Mouse (Mus musculus) E14TG2a.4 (cell line): ENCODE results near the gene U2af2.
"Not testable (repeated sequence)": the region's sequence is repeated elsewhere in the genome, so short reads cannot be mapped to it uniquely, and the experiment has no call there.

Experiments
- H3K27me3 ChIP-seq: 2 replicates; pipeline ENCODE4 v1.6.1; 2014; ENCODE audit warnings: low read length, control low read depth; ENCODE audit not compliant: insufficient read depth
- H3K36me3 ChIP-seq: 2 replicates; pipeline ENCODE4 v1.6.1; 2014; ENCODE audit warnings: low read length, control low read depth; ENCODE audit not compliant: insufficient read depth
- H3K4me1 ChIP-seq: replicated peaks from 2 replicates; pipeline ENCODE4 v1.6.1; 2014; ENCODE audit warnings: low read depth, low read length, control low read depth
- H3K4me3 ChIP-seq: replicated peaks from 2 replicates; pipeline ENCODE4 v1.5.1; 2014; ENCODE audit warnings: mild to moderate bottlenecking, low read length
- H3K9me3 ChIP-seq: 2 replicates; pipeline ENCODE4 v1.6.1; 2014; ENCODE audit warnings: low read length, control low read depth
- CTCF ChIP-seq: conservative IDR thresholded peaks from 2 replicates; pipeline ENCODE4 v1.5.1; 2014; ENCODE audit warnings: low read length
- NANOG ChIP-seq: IDR thresholded peaks from 2 replicates; pipeline ENCODE4 v1.6.1; 2014; ENCODE audit warnings: borderline replicate concordance, low read length, mixed read lengths
- POU5F1 ChIP-seq: IDR thresholded peaks from 2 replicates; pipeline ENCODE4 v1.6.1; 2014; ENCODE audit warnings: low read length, borderline replicate concordance

Gene U2af2

DNA sequence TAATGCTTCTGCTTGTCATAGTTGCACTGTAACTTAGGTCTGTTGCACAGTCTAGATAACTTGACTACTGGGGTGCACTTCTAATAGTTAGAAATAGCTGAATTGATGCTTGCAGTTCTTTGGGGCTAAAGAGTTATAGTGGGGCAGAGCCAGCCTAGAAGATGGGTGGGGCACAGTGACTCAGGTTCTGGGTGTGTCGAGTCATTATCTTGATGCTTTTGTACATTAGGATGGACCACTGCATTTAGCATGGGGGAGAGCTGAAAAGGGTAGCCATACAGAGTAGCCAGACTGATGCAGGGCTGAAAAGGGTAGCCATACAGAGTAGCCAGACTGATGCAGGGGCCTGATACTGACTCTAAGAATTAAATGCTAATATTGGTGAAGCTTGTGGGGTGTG lies 11.6 kb downstream of the U2af2 start:
- H3K4me1 ChIP-seq = peaks cover 87% of the 10 kb centered on the region
- H3K27me3 ChIP-seq = no peaks in the 10 kb centered on the region
- H3K9me3 ChIP-seq = no peaks in the 10 kb centered on the region
- peaks cover 98% of the 10 kb centered on the region for H3K36me3 ChIP-seq
- no peak overlapping the region for H3K4me3 ChIP-seq
- TF ChIP-seq NANOG (no peak), POU5F1 (no peak)

DNA sequence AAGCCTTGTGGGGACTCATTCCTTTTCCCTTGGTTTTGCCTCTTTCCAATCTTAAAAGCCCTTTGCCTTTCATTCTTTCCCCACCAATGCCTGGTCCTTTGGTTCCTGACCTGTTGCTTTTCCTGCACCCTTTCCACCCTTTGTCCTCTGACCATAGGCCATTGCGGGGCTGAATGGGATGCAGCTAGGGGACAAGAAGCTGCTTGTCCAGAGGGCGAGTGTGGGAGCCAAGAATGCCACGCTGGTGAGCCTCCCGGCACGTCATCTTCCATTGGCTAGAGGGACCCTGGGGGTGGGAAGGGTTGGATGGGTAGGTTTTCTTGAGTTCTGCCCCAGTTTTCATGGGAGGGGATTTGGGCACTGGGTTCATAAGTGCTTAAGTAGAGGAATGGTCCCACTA lies 13.0 kb downstream of the U2af2 start:
- H3K36me3 ChIP-seq = peaks cover 90% of the 10 kb centered on the region
- H3K9me3 ChIP-seq = no peaks in the 10 kb centered on the region
- TF ChIP-seq CTCF (no peak), POU5F1 (no peak), NANOG (no peak)
- peaks cover 79% of the 10 kb centered on the region for H3K4me1 ChIP-seq
- H3K27me3 ChIP-seq = no peaks in the 10 kb centered on the region
- no peak overlapping the region for H3K4me3 ChIP-seq

DNA sequence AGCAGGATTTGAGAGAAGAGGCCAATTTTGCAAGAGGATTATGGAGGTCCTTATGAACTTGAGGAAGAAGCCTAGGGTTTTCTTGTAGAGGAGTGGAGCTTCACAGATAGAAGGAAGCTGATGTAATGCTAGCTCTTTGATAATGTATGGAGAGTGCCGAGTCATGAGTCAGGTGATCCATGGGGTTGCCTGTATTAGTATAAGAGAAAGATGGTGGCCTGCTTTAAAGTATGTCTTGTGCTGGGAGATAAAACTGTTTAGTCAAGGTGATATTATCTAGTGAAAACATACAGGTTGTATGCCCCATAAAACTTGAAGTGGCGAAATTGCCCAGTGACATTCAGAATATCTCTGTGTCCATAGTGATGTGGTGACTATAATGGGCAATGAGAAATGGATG lies 15.0 kb downstream of the U2af2 start:
- Histone ChIP-seq H3K36me3 (peaks cover 73% of the 10 kb centered on the region), H3K4me1 (peaks cover 75% of the 10 kb centered on the region), H3K4me3 (no peak overlapping the region), H3K9me3 (no peaks in the 10 kb centered on the region), H3K27me3 (no peaks in the 10 kb centered on the region)
- TF ChIP-seq POU5F1 (no peak), NANOG (no peak), CTCF (no peak)

DNA sequence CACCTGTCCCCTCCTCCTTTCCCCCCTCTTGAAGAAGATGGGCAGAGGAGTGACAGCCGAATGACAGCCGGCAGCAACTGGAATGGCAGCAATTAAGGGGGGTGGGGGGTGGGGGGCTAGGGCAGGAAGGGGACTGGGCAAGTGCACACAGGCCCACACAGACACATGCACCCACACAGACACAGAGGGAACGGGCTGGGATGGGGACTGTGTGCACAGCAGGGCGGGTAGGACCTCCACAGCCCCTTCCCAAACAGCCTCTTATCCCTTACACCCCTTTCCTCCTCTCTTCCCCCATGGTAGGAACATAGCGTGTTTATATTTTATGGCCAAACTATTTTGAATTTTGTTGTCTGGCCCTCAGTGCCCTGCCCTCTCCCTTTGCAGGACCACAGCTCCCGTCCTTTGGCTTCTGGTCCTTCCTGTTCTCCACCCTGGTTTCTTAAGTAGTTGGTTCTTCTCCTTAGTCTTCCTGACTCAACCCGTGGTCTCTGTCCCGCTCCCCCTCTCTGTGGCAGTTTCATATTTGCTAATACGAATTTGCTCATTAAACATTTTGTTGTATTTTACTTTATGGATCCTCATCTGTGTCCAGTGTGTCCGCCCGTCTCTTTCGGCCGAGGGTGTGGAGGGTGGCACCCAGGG lies 17.5 kb downstream of the U2af2 start:
- not testable (repeated sequence) for H3K27me3 ChIP-seq, H3K9me3 ChIP-seq
- Histone ChIP-seq H3K4me3 (peak overlapping the region; percentile 98), H3K36me3 (peaks cover 71% of the 10 kb centered on the region), H3K4me1 (peaks cover 68% of the 10 kb centered on the region)

DNA sequence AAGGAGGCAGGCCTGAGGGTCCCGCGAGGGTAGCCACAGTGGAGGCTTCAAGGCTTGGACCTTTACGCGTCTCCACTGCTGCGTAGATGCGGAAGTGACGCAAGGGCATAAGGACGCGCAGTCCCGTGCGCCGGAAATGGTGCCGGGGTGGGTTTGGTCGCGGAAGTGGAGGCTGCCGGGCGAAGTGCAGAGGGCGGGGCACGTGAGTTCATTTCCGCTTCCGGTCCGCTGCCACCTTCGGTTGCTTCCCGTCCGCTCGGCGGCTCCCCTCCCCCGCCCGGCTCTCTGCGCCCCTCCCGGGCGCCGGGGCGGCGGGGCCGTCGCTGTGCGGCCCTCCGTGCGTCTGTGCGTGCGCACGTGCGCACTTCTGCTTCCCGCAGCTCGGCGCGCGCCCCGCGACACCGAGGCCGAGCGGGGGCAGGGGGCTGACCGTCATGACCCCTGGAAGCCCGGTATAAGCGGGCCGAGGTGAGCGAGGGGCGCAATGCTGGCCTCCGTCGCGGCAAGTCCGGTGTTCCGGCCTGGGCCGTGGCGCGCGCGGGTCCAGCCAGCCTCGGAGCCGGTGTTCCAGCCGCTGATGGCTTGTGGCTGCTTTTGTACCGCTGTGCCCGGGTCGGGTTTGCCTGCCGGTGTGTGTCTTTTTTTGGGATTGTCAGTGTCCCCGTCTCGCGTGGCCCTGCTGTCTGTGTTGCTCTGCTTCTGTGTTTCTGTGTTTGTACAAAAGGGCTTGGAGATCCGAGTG lies 18.2 kb downstream of the U2af2 start, which contains the start of gene Epn1:
Gene Epn1, plus strand, starts transcription at position 226 of the 742 bp plus-strand sequence.
- no peaks in the 10 kb centered on the region for H3K9me3 ChIP-seq
- no peaks in the 10 kb centered on the region for H3K27me3 ChIP-seq
- peak within 1 kb of the TSS; percentile 98 for H3K4me3 ChIP-seq
- TF ChIP-seq POU5F1 (no peak), NANOG (no peak), CTCF (no peak)
- peaks cover 68% of the 10 kb centered on the region for H3K4me1 ChIP-seq
- H3K36me3 ChIP-seq = peaks cover 71% of the 10 kb centered on the region

DNA sequence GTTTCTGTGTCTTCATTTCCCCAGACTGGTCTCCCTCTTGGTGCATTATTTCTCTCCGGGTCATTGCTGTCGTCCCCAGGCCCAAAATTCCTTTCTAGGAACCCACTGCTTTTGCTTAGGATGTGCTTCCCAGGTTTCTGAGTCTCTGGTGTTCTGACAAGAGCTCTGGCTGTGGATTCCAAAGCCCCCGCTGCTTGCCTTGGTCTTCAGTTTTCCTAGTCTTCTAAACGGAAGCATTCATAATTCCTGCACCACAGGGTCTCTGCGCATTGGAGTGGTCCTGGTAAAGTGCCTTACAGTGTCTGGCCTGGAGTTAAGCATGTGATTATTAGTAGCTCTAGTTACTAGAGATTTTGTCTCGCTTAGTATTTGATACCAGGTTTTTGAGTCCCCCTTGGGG lies 18.9 kb downstream of the U2af2 start:
- Histone ChIP-seq H3K4me3 (peak overlapping the region; percentile 98), H3K9me3 (no peaks in the 10 kb centered on the region), H3K36me3 (peaks cover 72% of the 10 kb centered on the region), H3K4me1 (peaks cover 71% of the 10 kb centered on the region), H3K27me3 (no peaks in the 10 kb centered on the region)
- TF ChIP-seq NANOG (no peak), POU5F1 (no peak), CTCF (no peak)

DNA sequence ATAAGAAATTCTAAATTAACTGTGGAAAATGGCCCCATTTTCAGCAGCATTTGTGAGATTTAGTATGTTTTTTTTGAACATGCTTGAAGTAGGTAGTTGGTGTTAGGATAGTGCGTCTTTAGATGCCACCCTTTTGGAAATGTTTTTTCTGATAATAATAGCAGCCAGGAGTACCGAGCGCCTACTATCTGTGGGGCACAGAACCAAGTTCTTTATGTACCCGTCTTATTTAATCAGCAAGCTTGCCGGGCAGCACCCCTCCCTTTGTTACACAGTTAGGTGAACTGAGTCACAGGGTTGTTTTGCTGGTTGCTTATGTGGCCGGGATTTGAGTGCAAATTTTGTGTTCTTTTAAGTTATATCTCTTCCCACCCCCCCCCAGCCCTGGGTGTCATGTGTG lies 19.3 kb downstream of the U2af2 start:
- TF ChIP-seq POU5F1 = no peak
- no peak for TF ChIP-seq NANOG
- no peaks in the 10 kb centered on the region for H3K9me3 ChIP-seq
- H3K4me1 ChIP-seq = peaks cover 68% of the 10 kb centered on the region
- peak overlapping the region; percentile 98 for H3K4me3 ChIP-seq
- H3K27me3 ChIP-seq = no peaks in the 10 kb centered on the region
- H3K36me3 ChIP-seq = peaks cover 73% of the 10 kb centered on the region

DNA sequence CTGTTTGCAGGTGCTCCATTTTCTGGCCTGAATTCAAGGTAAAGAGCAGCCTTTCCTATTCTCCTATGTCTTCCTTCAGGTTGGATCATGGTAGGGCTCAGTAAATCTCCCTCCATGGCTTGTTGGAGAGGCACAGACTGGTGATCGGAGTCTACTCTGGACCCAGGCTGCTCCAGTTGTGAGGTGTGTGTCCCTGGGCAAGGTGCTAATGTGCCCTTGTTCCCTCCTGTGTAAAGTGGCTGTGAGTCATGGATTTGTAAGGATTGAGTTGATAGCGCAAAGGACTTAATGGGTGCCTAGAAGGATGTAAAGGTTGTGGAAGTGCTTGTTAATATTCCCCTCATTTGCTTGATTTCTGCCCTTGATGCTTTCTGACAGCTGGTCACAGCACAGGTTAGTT lies 20.0 kb downstream of the U2af2 start:
- TF ChIP-seq CTCF = no peak
- Histone ChIP-seq H3K27me3 (no peaks in the 10 kb centered on the region), H3K4me1 (peaks cover 62% of the 10 kb centered on the region), H3K4me3 (no peak overlapping the region), H3K9me3 (no peaks in the 10 kb centered on the region), H3K36me3 (peaks cover 73% of the 10 kb centered on the region)
